Mouse (Mus musculus): ENCODE data around the gene Sprr3. TPM values are rescaled to one million over a fixed set of nuclear protein-coding genes. Genes with fewer than 3 reads are reported as not detected.
"Not testable (repeated sequence)": the region's sequence is repeated elsewhere in the genome, so short reads cannot be mapped to it uniquely, and the experiment has no call there.

Gene Sprr3
- total RNA-seq (2018; cell fraction: chromatin; rRNA removed) = not detected
- not detected for total RNA-seq (2018; cell fraction: cytosol; rRNA removed)
- total RNA-seq (2018; cell fraction: nucleus; rRNA removed) = not detected
- polyA plus RNA-seq (2018) = not detected in 3 replicates

DNA sequence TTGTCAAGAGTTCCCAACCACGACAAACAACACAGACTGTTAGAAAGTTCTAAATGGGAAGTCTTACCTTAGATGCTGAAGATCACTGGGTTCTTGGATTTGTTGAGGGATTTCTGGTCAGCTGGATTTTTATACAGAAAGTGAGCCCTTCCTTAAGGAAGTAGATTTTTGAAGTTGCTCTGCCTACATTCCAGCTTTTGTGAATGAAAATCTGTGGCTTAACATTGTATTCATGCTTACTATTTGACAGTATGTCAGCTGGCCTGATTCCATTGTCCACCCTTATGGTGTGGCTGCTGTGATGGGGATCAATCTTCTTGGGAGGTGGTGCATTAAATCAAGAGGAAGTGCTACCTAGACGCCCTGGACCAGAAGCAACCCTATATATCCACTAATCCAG is at the start of gene Sprr3:
Gene Sprr3, minus strand, starts transcription at position 101 of the 400 bp plus-strand sequence.
- no peak within 1 kb of the TSS for H3K27ac ChIP-seq
- H3K4me3 ChIP-seq (ENCODE audit: inconsistent target) = no peak within 1 kb of the TSS
- 90% methylated on average over 2 of the region's 2 CpGs for WGBS (ENCODE audit: missing documents)
- H3K79me2 ChIP-seq (ENCODE audit: inconsistent target) = no peaks in the 10 kb centered on the region
- no peaks in the 10 kb centered on the region for H3K36me3 ChIP-seq (ENCODE audit: inconsistent target)

- H3K36me3 ChIP-seq (ENCODE audit: inconsistent target) = no peaks in the 10 kb centered on the region
- no peaks in the 10 kb centered on the region for H3K79me2 ChIP-seq (ENCODE audit: inconsistent target)
- H3K27ac ChIP-seq = no peak overlapping the region
- WGBS (ENCODE audit: missing documents) = 85% methylated on average over 1 of the region's 1 CpGs
- H3K4me3 ChIP-seq (ENCODE audit: inconsistent target) = no peak overlapping the region
These were observed 49.7 kb upstream of the Sprr3 start for GRCm38 (mm10) chr3:92508185-92508584.

GRCm38 (mm10) chr3:92503528-92503927 is 45.0 kb upstream of the Sprr3 start:
- Histone ChIP-seq H3K4me3 (ENCODE audit: inconsistent target) (no peak overlapping the region), H3K27ac (no peak overlapping the region), H3K79me2 (ENCODE audit: inconsistent target) (no peaks in the 10 kb centered on the region), H3K36me3 (ENCODE audit: inconsistent target) (no peaks in the 10 kb centered on the region)

GRCm38 (mm10) chr3:92500393-92500792 is 41.9 kb upstream of the Sprr3 start, which contains the start of gene Sprr4:
Sprr4 (minus strand) TSS chr3:92500493.
- WGBS (ENCODE audit: missing documents) = 93% methylated on average over 1 of the region's 1 CpGs
- no peaks in the 10 kb centered on the region for H3K79me2 ChIP-seq (ENCODE audit: inconsistent target)
- H3K27ac ChIP-seq = no peak within 1 kb of the TSS
- no peak within 1 kb of the TSS for H3K4me3 ChIP-seq (ENCODE audit: inconsistent target)
- no peaks in the 10 kb centered on the region for H3K36me3 ChIP-seq (ENCODE audit: inconsistent target)

- not testable (repeated sequence) for H3K27ac ChIP-seq; H3K4me3 ChIP-seq (ENCODE audit: inconsistent target); H3K79me2 ChIP-seq (ENCODE audit: inconsistent target); H3K36me3 ChIP-seq (ENCODE audit: inconsistent target)
These were observed 31.7 kb upstream of the Sprr3 start for GRCm38 (mm10) chr3:92490262-92490661.

DNA sequence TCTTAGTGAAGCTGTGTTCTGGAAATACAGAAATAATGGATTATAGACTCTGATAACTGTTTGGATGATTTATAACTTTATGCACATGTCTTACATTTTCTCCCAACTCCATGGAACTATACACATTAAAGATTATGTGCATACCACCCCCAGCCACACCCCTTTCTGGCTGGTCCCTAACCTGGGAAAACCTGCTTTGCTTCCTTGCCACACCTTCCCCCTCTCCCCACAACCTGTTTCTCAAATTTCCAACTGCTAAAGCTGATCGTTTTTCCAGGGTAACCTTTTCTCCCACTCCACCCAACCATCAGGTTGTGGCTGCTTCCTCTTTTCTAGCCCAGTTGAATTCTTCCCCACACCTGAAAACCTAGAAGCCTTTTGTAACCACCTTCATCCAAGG is 27.8 kb upstream of the Sprr3 start:
- no peak overlapping the region for H3K4me3 ChIP-seq (ENCODE audit: inconsistent target)
- 10% methylated on average over 1 of the region's 1 CpGs for WGBS (ENCODE audit: missing documents)
- H3K27ac ChIP-seq = no peak overlapping the region
- no peaks in the 10 kb centered on the region for H3K36me3 ChIP-seq (ENCODE audit: inconsistent target)
- no peaks in the 10 kb centered on the region for H3K79me2 ChIP-seq (ENCODE audit: inconsistent target)

- Histone ChIP-seq H3K79me2 (ENCODE audit: inconsistent target) (no peaks in the 10 kb centered on the region), H3K36me3 (ENCODE audit: inconsistent target) (no peaks in the 10 kb centered on the region), H3K27ac (no peak within 1 kb of the TSS), H3K4me3 (ENCODE audit: inconsistent target) (no peak within 1 kb of the TSS)
These were observed 27.3 kb upstream of the Sprr3 start, which contains the start of gene Sprr1a for GRCm38 (mm10) chr3:92485863-92486262. Sprr1a (minus strand) TSS chr3:92485895.

- H3K36me3 ChIP-seq (ENCODE audit: inconsistent target); H3K27ac ChIP-seq; H3K79me2 ChIP-seq (ENCODE audit: inconsistent target); H3K4me3 ChIP-seq (ENCODE audit: inconsistent target): not testable (repeated sequence)
These were observed 22.7 kb upstream of the Sprr3 start for GRCm38 (mm10) chr3:92481249-92481648.

- no peaks in the 10 kb centered on the region for H3K36me3 ChIP-seq (ENCODE audit: inconsistent target)
- H3K27ac ChIP-seq = no peak overlapping the region
- H3K4me3 ChIP-seq (ENCODE audit: inconsistent target) = no peak overlapping the region
- H3K79me2 ChIP-seq (ENCODE audit: inconsistent target) = no peaks in the 10 kb centered on the region
- 80% methylated on average over 2 of the region's 2 CpGs for WGBS (ENCODE audit: missing documents)
These were observed 11.6 kb upstream of the Sprr3 start for GRCm38 (mm10) chr3:92470111-92470510.

- no peaks in the 10 kb centered on the region for H3K79me2 ChIP-seq (ENCODE audit: inconsistent target)
- no peak overlapping the region for H3K27ac ChIP-seq
- no peak overlapping the region for H3K4me3 ChIP-seq (ENCODE audit: inconsistent target)
- no peaks in the 10 kb centered on the region for H3K36me3 ChIP-seq (ENCODE audit: inconsistent target)
These were observed 8.9 kb upstream of the Sprr3 start for GRCm38 (mm10) chr3:92467424-92467823.

GRCm38 (mm10) chr3:92466576-92466975 is 8.1 kb upstream of the Sprr3 start:
- Histone ChIP-seq H3K36me3 (ENCODE audit: inconsistent target) (no peaks in the 10 kb centered on the region), H3K27ac (no peak overlapping the region), H3K4me3 (ENCODE audit: inconsistent target) (no peak overlapping the region), H3K79me2 (ENCODE audit: inconsistent target) (no peaks in the 10 kb centered on the region)
- WGBS (ENCODE audit: missing documents) = 82% methylated on average over 1 of the region's 1 CpGs

DNA sequence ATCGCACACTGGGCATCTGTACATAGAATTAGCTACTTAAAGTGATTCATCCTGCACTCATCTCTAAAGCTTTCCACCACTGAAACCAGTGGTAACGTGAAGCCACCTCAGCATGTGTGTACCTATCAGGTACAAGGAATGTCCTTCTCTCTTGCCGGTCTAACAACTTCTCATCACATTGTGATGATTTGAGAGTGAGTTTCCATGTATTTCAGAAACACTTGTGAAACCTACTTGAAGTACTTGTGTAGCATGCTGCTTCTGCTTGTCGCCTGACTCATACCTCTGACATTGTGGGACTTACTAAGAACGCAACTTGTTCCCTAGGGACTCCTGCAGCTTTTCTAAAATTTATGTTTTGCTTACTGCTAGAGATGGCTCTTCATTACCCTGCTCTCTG is 3.4 kb downstream of the Sprr3 start:
- Histone ChIP-seq H3K79me2 (ENCODE audit: inconsistent target) (no peaks in the 10 kb centered on the region), H3K27ac (no peak overlapping the region), H3K36me3 (ENCODE audit: inconsistent target) (no peaks in the 10 kb centered on the region), H3K4me3 (ENCODE audit: inconsistent target) (no peak overlapping the region)
- WGBS (ENCODE audit: missing documents) = 90% methylated on average over 5 of the region's 5 CpGs

DNA sequence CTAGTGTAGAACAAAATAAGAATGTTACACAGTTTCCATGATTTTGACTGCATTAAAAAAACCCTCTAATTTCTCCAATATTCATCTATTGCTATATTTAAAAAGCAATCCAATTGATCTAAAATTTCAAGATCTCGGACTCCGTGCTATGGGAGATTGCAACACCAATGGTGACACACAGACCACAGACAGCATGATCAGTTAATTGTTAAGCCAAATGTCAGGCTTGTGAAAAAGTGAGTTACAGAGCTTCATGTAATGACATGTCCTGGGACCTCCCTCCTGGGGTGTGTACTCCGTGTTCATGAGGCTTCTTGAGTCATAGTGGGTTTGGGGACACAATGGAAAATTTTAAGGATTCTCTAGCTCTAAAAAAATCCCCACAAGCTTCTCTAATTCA is 18.3 kb downstream of the Sprr3 start:
- no peak overlapping the region for H3K4me3 ChIP-seq (ENCODE audit: inconsistent target)
- WGBS (ENCODE audit: missing documents) = 95% methylated on average over 3 of the region's 3 CpGs
- no peak overlapping the region for H3K27ac ChIP-seq
- H3K36me3 ChIP-seq (ENCODE audit: inconsistent target) = no peaks in the 10 kb centered on the region
- H3K79me2 ChIP-seq (ENCODE audit: inconsistent target) = no peaks in the 10 kb centered on the region

GRCm38 (mm10) chr3:92438689-92439088 is 19.8 kb downstream of the Sprr3 start, which contains the start of gene Sprr1b:
Sprr1b (minus strand) TSS chr3:92438789.
- no peaks in the 10 kb centered on the region for H3K79me2 ChIP-seq (ENCODE audit: inconsistent target)
- no peak within 1 kb of the TSS for H3K4me3 ChIP-seq (ENCODE audit: inconsistent target)
- H3K27ac ChIP-seq = no peak within 1 kb of the TSS
- H3K36me3 ChIP-seq (ENCODE audit: inconsistent target) = no peaks in the 10 kb centered on the region
- 92% methylated on average over 3 of the region's 3 CpGs for WGBS (ENCODE audit: missing documents)

- 85% methylated on average over 2 of the region's 2 CpGs for WGBS (ENCODE audit: missing documents)
- no peak within 1 kb of the TSS for H3K4me3 ChIP-seq (ENCODE audit: inconsistent target)
- H3K27ac ChIP-seq = no peak within 1 kb of the TSS
- H3K36me3 ChIP-seq (ENCODE audit: inconsistent target) = no peaks in the 10 kb centered on the region
- H3K79me2 ChIP-seq (ENCODE audit: inconsistent target) = no peaks in the 10 kb centered on the region
These were observed 26.2 kb downstream of the Sprr3 start, which contains the start of gene Sprr2k for GRCm38 (mm10) chr3:92432282-92432681. Sprr2k (plus strand) TSS chr3:92432582.

DNA sequence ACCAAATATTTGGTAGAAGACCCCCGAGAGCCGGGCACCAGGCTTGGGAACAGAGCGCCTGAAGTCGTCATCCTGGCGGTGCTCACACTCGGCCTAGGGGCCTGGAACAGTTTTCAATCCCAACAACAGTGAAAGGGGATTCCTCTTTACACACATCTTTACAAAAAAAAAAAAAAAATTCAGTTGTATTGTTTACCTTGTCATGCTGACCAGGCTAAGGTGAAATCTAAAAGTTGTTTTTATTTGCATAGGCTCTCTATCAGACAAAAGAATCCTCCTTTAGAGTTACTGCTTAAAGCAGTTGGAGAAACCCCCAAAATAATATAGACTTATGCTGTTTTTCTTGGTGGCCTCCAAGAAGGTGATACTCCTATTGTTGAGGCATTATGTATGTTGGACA is 29.2 kb downstream of the Sprr3 start, which contains the start of gene Gm9774:
Gene Gm9774, minus strand, starts transcription at position 101 of the 400 bp plus-strand sequence.
- H3K4me3 ChIP-seq (ENCODE audit: inconsistent target) = no peak within 1 kb of the TSS
- no peak within 1 kb of the TSS for H3K27ac ChIP-seq
- H3K79me2 ChIP-seq (ENCODE audit: inconsistent target) = no peaks in the 10 kb centered on the region
- 83% methylated on average over 3 of the region's 6 CpGs for WGBS (ENCODE audit: missing documents)
- H3K36me3 ChIP-seq (ENCODE audit: inconsistent target) = no peaks in the 10 kb centered on the region
